Mouse (Mus musculus) adrenal gland, postnatal 36 days (tissue): Measurements from ENCODE around the gene Cdc14a. TPM values are rescaled to one million over a fixed set of nuclear protein-coding genes. Genes with fewer than 3 reads are reported as not detected.

Source experiments
- DNase-seq, 2 experiments: peaks; one replicate each; pipeline ENCODE4 v3.0.0; 2021; ENCODE audit warnings: mixed read lengths in 1 of 2
- total RNA-seq, 2 experiments: library from RNA; stranded (reverse); gene quantifications; 2 replicates each; pipeline ENCODE4 v1.2.3; 2021

Cdc14a gene
- total RNA-seq, 2 experiments from 2014 or later: 9.2 to 14.8 TPM

GRCm38 (mm10) chr3:116414451-116414860 lies 9.4 kb downstream of the Cdc14a start:
- DNase-seq: no peak

- DNase-seq: no peak
These were observed 10.7 kb downstream of the Cdc14a start for GRCm38 (mm10) chr3:116412954-116413724.

DNA sequence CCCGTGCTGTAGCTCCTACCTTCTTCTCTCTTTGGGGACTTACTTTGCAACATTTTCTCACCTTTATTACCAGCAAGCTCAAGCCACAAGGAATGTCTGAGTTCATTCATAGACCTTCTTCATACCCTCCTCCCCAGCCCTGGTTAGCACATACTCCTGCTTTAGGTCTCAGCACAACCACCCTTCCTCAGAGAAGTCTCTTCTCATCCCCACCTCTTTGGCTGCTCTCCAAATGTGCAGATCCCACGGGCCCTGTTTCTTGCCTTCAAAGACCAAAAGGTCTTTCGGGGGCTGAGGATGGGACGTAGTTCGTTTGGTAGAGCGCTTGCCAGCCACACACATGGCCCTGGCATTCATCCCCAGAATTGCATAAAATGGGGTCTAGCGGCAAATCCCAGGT lies 13.8 kb downstream of the Cdc14a start:
- no peak for DNase-seq

DNA sequence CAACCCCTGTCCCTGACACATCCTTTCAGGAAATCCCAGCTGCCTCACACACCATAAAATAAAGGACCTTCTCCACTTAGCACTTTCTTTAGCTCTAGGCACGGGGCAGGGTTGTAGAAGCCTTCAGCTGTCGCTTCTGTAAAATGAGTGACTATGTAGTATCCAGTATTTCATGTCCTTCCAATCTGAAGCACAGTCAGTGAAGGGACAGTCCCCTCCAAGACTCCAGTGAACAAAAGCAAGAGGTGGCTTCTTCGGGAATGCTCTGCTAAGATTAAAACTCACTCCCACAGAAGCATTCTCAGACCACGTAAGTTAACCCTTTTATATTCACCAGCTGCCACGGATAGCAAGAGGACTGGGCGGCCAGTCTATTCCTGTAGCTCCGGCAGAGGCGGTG lies 14.3 kb downstream of the Cdc14a start:
- no peak for DNase-seq

- no peak for DNase-seq
These were observed 15.0 kb downstream of the Cdc14a start for GRCm38 (mm10) chr3:116408856-116409255.

DNA sequence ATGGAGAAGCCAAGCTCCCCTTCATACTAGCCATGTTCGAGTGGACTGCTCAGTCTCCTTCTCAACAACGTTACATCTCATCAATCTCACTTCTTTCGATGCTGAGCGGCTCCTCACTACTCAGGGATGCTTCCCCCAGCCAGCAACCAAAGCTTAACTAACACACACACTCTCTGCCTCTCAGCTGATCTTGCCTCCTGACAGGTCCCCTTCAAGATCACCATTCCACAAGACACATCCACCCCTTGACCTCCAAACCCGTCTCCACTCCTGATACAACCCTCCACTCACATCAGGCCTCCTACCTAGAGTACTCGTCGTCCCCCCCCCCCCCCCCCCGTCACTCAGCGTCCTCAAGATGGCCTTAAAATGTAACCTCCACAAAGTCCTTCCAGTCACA lies 18.3 kb downstream of the Cdc14a start:
- no peak for DNase-seq

- no peak for DNase-seq
These were observed 22.4 kb downstream of the Cdc14a start for GRCm38 (mm10) chr3:116401436-116401835.

GRCm38 (mm10) chr3:116399349-116400090 lies 24.3 kb downstream of the Cdc14a start:
- no peak for DNase-seq

- DNase-seq: no peak
These were observed 25.3 kb downstream of the Cdc14a start for GRCm38 (mm10) chr3:116398543-116398942.

DNA sequence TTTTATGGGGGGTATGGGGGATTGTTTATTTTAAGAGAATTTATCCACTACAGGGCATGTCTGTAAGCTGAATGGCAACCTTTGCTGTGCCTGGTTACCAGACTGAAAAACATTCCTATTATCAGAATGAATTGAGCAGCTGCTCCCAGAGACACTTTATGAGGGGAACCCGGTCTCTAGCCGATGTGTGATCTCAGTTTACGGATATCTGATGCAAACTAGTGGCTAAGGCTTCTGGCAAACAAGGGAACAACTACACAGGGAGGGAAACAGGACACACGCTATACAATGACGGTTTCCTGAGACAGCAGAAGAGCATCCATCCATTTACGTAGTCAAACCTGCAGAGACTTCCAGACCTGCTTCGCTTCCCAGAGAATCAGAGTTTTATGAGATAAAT lies 25.9 kb downstream of the Cdc14a start:
- no peak for DNase-seq

DNA sequence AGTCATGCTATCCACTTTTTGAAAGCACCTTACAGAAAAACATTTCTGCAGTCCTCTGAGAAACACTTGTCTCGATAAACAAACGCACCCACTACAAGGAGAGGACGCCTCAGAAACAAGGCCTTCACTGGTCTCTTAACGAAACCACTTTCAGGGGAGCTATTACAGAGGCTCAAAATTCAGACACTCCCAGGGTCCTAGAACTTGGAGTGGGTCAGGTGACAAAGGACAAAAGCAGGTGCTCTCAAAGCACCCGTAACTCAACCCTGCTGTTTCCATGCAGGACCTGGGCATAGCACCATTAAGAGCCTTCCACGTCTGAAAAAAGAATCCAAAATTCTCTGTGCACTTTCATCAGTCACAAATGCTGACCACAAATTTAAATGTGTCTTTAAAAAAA lies 26.5 kb downstream of the Cdc14a start:
- DNase-seq: no peak

DNA sequence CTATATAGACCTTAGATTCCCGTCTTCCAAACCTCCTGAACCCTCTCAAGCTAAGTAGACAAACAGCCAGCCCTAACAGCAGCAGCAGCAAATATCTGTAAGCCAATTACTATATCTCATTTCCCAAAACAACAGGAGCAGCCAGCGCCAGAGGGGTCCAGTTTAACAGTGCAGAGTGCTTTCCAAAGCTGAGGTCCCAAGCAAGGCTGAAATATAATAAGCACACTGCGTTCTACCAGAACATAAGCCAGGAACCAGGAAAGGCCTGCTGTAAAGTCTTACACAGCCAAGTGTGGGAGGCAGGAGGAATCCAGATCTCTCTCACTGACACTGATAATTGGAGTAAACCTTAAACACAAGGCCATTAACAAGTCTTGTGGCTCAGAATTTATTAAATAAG lies 27.3 kb downstream of the Cdc14a start:
- DNase-seq: no peak

DNA sequence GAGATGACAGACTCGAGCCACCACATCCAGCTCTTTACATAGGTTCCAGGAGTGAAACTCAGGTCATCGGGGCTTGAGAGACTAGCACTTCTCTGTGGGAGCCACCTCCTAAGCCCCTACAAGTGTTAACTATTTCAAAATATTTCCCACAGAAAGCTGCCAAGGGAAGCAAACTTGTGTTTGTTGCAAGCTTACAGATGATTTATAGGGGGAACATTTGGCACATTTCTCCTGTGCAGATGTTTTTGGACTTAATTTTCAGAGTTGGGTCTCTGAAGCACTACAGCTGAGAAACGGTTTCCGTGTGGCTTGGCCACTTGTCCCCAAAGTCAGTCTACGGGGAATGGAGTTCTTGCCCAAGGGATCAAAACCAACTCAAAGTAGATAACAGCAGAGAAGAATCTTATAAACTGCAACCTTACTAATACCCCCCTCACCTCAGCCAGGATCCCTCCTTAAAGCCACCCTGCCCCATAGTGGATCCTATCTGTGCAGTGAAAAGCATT lies 28.9 kb downstream of the Cdc14a start:
- no peak for DNase-seq

GRCm38 (mm10) chr3:116391399-116391798 lies 32.4 kb downstream of the Cdc14a start:
- DNase-seq: no peak

DNA sequence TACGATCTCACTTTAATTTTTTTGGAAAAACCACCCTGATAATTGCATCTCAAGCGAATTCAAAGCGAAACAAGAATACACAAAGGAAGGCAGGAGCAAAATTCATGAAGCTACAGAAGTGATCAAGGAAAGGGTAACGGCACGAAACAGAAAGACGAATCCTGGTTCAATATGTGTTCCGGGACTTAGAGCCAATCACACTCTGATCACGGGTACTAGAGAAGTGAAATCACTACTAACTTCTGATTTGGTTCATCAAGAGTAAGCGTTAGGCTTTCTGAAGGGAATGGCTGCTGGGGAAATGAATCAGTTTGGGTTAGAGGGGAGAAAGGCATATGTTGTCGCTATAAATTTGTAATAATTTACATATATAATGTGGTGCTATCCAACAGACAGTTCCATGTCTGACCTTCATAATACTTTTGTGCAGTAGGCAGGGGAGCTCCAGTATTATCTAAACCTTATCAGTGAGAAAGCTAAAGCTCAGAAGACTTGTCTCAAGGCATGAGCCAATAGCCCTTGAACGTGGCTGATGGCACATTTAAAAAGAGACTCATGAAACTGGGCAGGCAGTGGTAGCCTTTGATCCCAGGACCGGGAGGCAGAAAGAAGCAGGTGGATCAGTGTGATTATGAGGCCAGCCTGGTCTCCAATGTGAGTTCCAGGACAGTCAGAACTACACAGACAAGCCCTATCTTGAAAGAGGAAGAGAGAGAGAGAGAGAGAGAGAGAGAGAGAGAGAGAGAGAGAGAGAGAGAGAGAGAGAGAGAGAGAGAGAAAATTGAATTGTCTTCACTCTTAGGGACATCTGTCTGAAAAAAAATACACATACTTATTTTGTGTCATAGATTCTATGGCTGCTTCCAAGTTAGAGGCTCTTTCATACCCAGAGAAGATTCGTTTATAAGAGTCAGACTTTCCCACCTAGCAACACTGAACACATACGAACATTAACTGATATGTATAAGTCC lies 34.0 kb downstream of the Cdc14a start:
- DNase-seq: no peak

DNA sequence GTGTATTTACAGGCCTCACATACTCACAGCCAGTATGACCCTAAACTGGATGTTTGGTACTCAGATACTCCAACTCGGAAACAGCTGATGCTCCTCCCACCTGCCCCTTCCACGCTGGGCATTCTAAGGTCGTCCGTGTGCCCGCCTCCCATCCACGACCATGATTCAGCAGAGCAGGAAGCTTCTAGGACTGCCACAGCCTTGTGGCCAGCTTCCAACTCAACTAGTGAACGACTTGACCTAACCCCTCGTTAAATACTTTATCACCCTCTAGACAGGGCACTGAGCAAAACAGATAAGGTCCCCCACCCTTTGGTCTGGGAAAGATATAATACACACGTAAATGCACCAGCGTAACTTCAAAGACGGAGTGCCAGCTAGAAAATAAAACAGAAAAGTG lies 35.0 kb downstream of the Cdc14a start:
- DNase-seq: peak; percentile 62 to 64

DNA sequence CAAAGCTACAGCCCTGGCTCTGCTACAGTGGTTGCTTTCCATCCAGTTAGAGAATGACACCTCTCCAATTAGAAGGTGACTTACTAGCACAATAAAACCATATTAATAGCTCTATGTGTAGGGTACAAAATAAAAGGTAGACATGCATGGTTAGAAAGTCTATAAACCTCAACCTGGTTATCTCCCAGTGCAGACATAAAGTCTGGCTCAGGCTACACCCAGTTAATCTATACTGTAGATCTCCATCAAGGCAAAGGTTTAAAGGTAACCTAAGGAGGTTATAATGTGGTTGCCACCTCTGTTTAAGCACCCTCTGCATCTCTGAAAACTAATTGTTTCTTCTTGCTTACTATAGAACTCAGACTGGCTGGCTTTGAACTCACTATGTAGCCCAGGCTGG lies 36.9 kb downstream of the Cdc14a start:
- no peak for DNase-seq

- no peak for DNase-seq
These were observed 37.5 kb downstream of the Cdc14a start for GRCm38 (mm10) chr3:116386342-116386741.

DNA sequence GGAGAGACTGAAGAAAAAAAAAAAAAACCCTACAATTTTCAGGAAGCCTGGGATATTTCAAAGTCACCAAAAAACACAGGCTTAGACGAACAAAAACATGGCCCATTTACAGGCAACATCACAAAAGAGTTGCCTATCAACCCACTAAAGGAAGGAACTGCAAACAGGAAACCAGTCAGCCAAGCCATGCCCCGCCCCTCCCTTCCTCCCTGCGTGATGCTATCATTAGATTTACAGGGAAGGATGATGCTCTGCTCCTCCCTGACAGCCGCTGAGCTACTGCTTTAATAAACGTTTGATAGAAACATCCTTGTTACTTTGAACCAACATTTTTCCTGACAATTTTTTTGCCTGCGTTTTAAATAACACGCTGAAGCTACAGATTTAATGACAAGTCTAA lies 39.5 kb downstream of the Cdc14a start:
- DNase-seq: peak; percentile 30 to 68

DNA sequence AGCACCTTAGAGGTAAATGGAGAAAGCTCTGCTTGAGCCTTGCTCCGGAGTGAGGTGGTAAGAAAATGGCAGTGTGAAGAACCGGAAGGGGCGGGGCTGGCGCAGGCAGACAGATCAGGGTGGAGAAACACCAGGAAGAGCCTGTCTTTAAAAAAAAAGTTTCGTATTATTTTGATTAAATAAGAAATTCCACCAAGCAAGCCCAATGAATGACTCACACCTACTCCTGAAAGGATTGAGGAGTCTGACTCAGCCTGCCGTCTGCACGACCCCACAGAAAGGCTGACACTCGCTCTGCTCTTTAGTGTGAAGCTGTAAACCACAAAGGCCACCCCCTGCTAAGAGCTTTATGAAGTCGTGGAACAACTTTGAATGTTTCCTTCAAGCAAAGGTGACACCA lies 43.5 kb downstream of the Cdc14a start:
- peak in 1 of 2 experiments; percentile 58 for DNase-seq

DNA sequence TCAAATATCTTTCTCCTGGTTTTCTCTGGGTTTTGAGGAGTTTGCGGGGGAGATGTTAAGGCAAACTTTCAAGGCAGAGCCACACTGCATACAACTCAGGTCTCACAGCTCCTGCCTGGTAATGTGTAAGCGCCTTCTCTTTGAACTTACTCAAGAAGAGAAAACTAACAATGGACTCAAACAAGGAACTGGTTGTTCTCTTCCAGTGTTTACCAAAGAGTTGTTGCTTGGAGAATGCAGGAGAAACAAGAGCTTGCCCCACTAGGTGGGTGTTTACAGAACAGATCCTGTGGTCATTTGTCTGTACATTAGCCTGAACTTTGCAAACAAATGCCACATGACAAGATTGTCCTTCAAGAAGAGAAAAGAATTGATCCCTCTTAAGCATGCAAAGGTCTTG lies 48.4 kb downstream of the Cdc14a start:
- no peak for DNase-seq

DNA sequence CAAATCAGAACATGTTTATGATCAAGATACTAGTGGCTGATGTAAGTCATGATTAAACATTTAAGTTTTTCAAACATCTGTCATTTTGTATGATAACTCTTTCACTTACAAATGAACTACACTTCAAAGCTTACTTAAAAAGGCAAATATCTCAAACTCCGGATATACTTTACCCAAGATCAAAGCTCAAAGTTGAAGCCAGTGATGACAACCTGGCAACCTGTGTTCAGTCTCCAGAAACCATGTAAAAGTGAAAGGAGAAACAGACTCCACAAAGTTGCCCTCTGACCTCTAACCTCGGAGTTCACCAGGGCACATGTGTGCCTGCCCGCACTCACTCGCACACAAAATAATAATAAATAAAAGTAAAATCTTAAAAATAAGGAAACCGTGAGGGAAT lies 49.3 kb downstream of the Cdc14a start:
- no peak for DNase-seq
